Mouse (Mus musculus) liver, embryonic 13.5 days (tissue): ENCODE data around the gene Gm5795. TPM values are rescaled to one million over a fixed set of nuclear protein-coding genes. Genes with fewer than 3 reads are reported as not detected.
"Not testable (repeated sequence)": the region's sequence is repeated elsewhere in the genome, so short reads cannot be mapped to it uniquely, and the experiment has no call there.

Experiments
- ATAC-seq: fragments of 200-750 bp; cut with Nextera tagmentation; 2 replicates; pipeline ENCODE4 v1.8.0; 2017; ENCODE audit warnings: low read depth, mild to moderate bottlenecking, moderate number of reproducible peaks, moderate library complexity
- DNase-seq: peaks from one replicate; pipeline ENCODE4 v3.0.0; 2022
- H3K27ac ChIP-seq: fragments of 300-500 bp; sonication (generic); 2 replicates; pipeline ENCODE4 v1.5.1; 2015; ENCODE audit warnings: moderate library complexity, mild to moderate bottlenecking, inconsistent platforms
- H3K27me3 ChIP-seq: fragments of 300-500 bp; sonication (generic); 2 replicates; pipeline ENCODE4 v1.6.1; 2015; ENCODE audit warnings: mild to moderate bottlenecking, inconsistent platforms
- H3K36me3 ChIP-seq: fragments of 300-500 bp; sonication (generic); 2 replicates; pipeline ENCODE4 v1.6.1; 2015; ENCODE audit warnings: mild to moderate bottlenecking, inconsistent platforms
- H3K4me1 ChIP-seq: fragments of 300-500 bp; sonication (generic); replicated peaks from 2 replicates; pipeline ENCODE4 v1.6.1; 2015; ENCODE audit warnings: inconsistent platforms
- H3K4me2 ChIP-seq: fragments of 300-500 bp; sonication (generic); 2 replicates; pipeline ENCODE4 v1.6.1; 2015; ENCODE audit warnings: inconsistent platforms, mild to moderate bottlenecking, moderate library complexity
- H3K4me3 ChIP-seq: fragments of 300-500 bp; sonication (generic); replicated peaks from 2 replicates; pipeline ENCODE4 v1.5.1; 2015; ENCODE audit warnings: mild to moderate bottlenecking, inconsistent platforms
- H3K9ac ChIP-seq: fragments of 300-500 bp; sonication (generic); 2 replicates; pipeline ENCODE4 v1.6.1; 2015; ENCODE audit warnings: mild to moderate bottlenecking, inconsistent platforms
- H3K9me3 ChIP-seq: fragments of 300-500 bp; sonication (generic); replicated peaks from 2 replicates; pipeline ENCODE4 v1.6.1; 2016; ENCODE audit warnings: inconsistent platforms
- WGBS: fragments of 180-500 bp; shearing (Covaris S2); methylation state at CpG from one replicate; pipeline ENCODE4 v1.1.7; 2015; ENCODE audit not compliant: insufficient replicate concordance; 5-methylcytosine and 5-hydroxymethylcytosine counted together
- polyA plus RNA-seq: library from polyadenylated mRNA; unstranded; fragments of >200 nt; fragmentation: Nextera tagmentation; extraction: Ambion mirVana; gene quantifications from 2 replicates; pipeline ENCODE4 v1.2.1, GENCODE M21; 2015

The Gm5795 gene
- polyA plus RNA-seq, result not detected in 2 replicates

- WGBS, result no CpG with 5 or more reads among the region's 2 CpGs
- not testable (repeated sequence) for H3K9ac ChIP-seq, H3K27me3 ChIP-seq, H3K4me1 ChIP-seq, H3K36me3 ChIP-seq, H3K27ac ChIP-seq, H3K9me3 ChIP-seq, H3K4me2 ChIP-seq, H3K4me3 ChIP-seq, ATAC-seq, DNase-seq
These were observed at the start of gene Gm5795 for GRCm38 (mm10) chr14:3187955-3188354. Gm5795 (plus strand) TSS chr14:3188255.

- H3K4me2 ChIP-seq, result peak within 1 kb of the TSS; percentile 46
- not testable (repeated sequence) for ATAC-seq, H3K27me3 ChIP-seq, H3K9me3 ChIP-seq, H3K4me1 ChIP-seq, DNase-seq, H3K36me3 ChIP-seq, H3K9ac ChIP-seq, H3K27ac ChIP-seq
- peak within 1 kb of the TSS; percentile 26 for H3K4me3 ChIP-seq
- 3% methylated on average over 20 of the region's 62 CpGs for WGBS
These were observed 20.5 kb downstream of the Gm5795 start, which contains the start of gene D830030K20Rik for GRCm38 (mm10) chr14:3208272-3209152. D830030K20Rik (plus strand) TSS chr14:3208488.

GRCm38 (mm10) chr14:3209367-3209766 lies 21.3 kb downstream of the Gm5795 start:
- not testable (repeated sequence) for H3K4me2 ChIP-seq, ATAC-seq, H3K9me3 ChIP-seq, H3K36me3 ChIP-seq, DNase-seq, H3K4me1 ChIP-seq, H3K4me3 ChIP-seq, H3K9ac ChIP-seq, H3K27ac ChIP-seq, H3K27me3 ChIP-seq
- WGBS, result 9% methylated on average over 9 of the region's 11 CpGs

Other genes starting within 250 kb of the Gm5795 start
- gene Gm2888, start 158.3 kb upstream of the Gm5795 start, polyA plus RNA-seq, result not detected in 2 replicates
- 0.12 and 0.14 TPM in 2 replicates for gene Gm2897, start 139.0 kb upstream of the Gm5795 start, polyA plus RNA-seq
- gene Gm10340, start 54.3 kb upstream of the Gm5795 start, polyA plus RNA-seq, result not detected in 2 replicates
- gene D830030K20Rik, start 20.2 kb downstream of the Gm5795 start, polyA plus RNA-seq, result 0.31 and 0.44 TPM in 2 replicates
- 0.09 TPM in 1 of 2 replicates, not detected in the other for gene Gm2956, start 144.4 kb downstream of the Gm5795 start, polyA plus RNA-seq
- gene Gm10413, start 206.8 kb downstream of the Gm5795 start, polyA plus RNA-seq, result not detected in 2 replicates
- 0.12 TPM in 1 of 2 replicates, not detected in the other for gene Gm10409, start 224.4 kb downstream of the Gm5795 start, polyA plus RNA-seq
- gene Gm3005, start 239.8 kb downstream of the Gm5795 start, polyA plus RNA-seq, result 0.05 TPM in 1 of 2 replicates, not detected in the other